Mouse (Mus musculus) lung, adult 2 months (tissue): Measurements from ENCODE around the gene Adig.
A peak's percentile ranks its signal among the peaks of the same experiment; 100 is the strongest.

Source experiments
- CTCF ChIP-seq: fragments of 200-500 bp; IDR thresholded peaks from 2 replicates; pipeline ENCODE4 v1.5.1; 2011; ENCODE audit warnings: mild to moderate bottlenecking, low read length, control low read depth; ENCODE audit not compliant: insufficient read depth
- POLR2A ChIP-seq: fragments of 200-500 bp; IDR thresholded peaks from 2 replicates; pipeline ENCODE4 v1.6.1; 2011; ENCODE audit warnings: low read depth, mild to moderate bottlenecking, control low read depth, low read length, borderline replicate concordance; ENCODE audit errors: extremely low read depth

GRCm38 (mm10) chr2:158550067-158550466, 47.7 kb downstream of the Adig start:
- TF ChIP-seq POLR2A (no peak), CTCF (peak; percentile 89)
